Mouse (Mus musculus): ENCODE data around the gene Slc44a1. TPM values are rescaled to one million over a fixed set of nuclear protein-coding genes. Genes with fewer than 3 reads are reported as not detected.

The Slc44a1 gene
- polyA plus RNA-seq, 1 experiment from 2014 or later: 10.8 TPM

GRCm38 (mm10) chr4:53595246-53596062, 155.2 kb downstream of the Slc44a1 start:
- ATAC-seq (ENCODE audit: low FRiP score): no peak
- 75% methylated on average over 12 of the region's 12 CpGs for WGBS
- no peaks in the 10 kb centered on the region for H3K27me3 ChIP-seq (replicated peaks)
- no peaks in the 10 kb centered on the region for H3K4me1 ChIP-seq
- no peak overlapping the region for H3K9ac ChIP-seq (replicated peaks)
- H3K36me3 ChIP-seq: no peaks in the 10 kb centered on the region
- H3K4me3 ChIP-seq (replicated peaks): no peak overlapping the region
- no peak overlapping the region for H3K27ac ChIP-seq (replicated peaks)
- no peaks in the 10 kb centered on the region for H3K9me3 ChIP-seq (replicated peaks)
- H3K4me2 ChIP-seq: no peak overlapping the region

- no peak overlapping the region for H3K9ac ChIP-seq (replicated peaks)
- H3K9me3 ChIP-seq (replicated peaks): no peaks in the 10 kb centered on the region
- no peak for ATAC-seq (ENCODE audit: low FRiP score)
- WGBS: 47% methylated on average over 15 of the region's 15 CpGs
- H3K27me3 ChIP-seq (replicated peaks): no peaks in the 10 kb centered on the region
- H3K4me2 ChIP-seq: no peak overlapping the region
- no peaks in the 10 kb centered on the region for H3K36me3 ChIP-seq
- H3K4me3 ChIP-seq (replicated peaks): no peak overlapping the region
- H3K4me1 ChIP-seq: no peaks in the 10 kb centered on the region
- H3K27ac ChIP-seq (replicated peaks): no peak overlapping the region
These were observed 156.1 kb downstream of the Slc44a1 start for GRCm38 (mm10) chr4:53596063-53596895.

- H3K9ac ChIP-seq (replicated peaks): no peak overlapping the region
These were observed 160.2 kb downstream of the Slc44a1 start for GRCm38 (mm10) chr4:53600462-53600861.

GRCm38 (mm10) chr4:53614576-53615225, 174.5 kb downstream of the Slc44a1 start:
- Histone ChIP-seq H3K4me2 (no peak overlapping the region), H3K27me3 (replicated peaks) (no peaks in the 10 kb centered on the region), H3K4me3 (replicated peaks) (no peak overlapping the region), H3K9me3 (replicated peaks) (no peaks in the 10 kb centered on the region), H3K27ac (replicated peaks) (no peak overlapping the region), H3K4me1 (no peaks in the 10 kb centered on the region), H3K9ac (replicated peaks) (no peak overlapping the region), H3K36me3 (no peaks in the 10 kb centered on the region)
- no peak for ATAC-seq (ENCODE audit: low FRiP score)
- 94% methylated on average over 5 of the region's 5 CpGs for WGBS

More at GRCm38 (mm10) chr4:53600462-53600861, 160.2 kb downstream of the Slc44a1 start:
- H3K4me3 ChIP-seq (replicated peaks): no peak overlapping the region
- H3K4me2 ChIP-seq: no peak overlapping the region
- H3K36me3 ChIP-seq: no peaks in the 10 kb centered on the region
- ATAC-seq (ENCODE audit: low FRiP score): no peak
- H3K27me3 ChIP-seq (replicated peaks): no peaks in the 10 kb centered on the region
- no peaks in the 10 kb centered on the region for H3K9me3 ChIP-seq (replicated peaks)
- no peak overlapping the region for H3K27ac ChIP-seq (replicated peaks)
- no peaks in the 10 kb centered on the region for H3K4me1 ChIP-seq
- WGBS: 51% methylated on average over 6 of the region's 6 CpGs

GRCm38 (mm10) chr4:53617968-53618367, 177.8 kb downstream of the Slc44a1 start:
- H3K4me3 ChIP-seq (replicated peaks): no peak overlapping the region
- WGBS: 58% methylated on average over 3 of the region's 3 CpGs
- no peaks in the 10 kb centered on the region for H3K9me3 ChIP-seq (replicated peaks)
- H3K36me3 ChIP-seq: no peaks in the 10 kb centered on the region
- H3K4me2 ChIP-seq: no peak overlapping the region
- H3K27ac ChIP-seq (replicated peaks): no peak overlapping the region
- no peaks in the 10 kb centered on the region for H3K27me3 ChIP-seq (replicated peaks)
- H3K9ac ChIP-seq (replicated peaks): no peak overlapping the region
- no peak for ATAC-seq (ENCODE audit: low FRiP score)
- H3K4me1 ChIP-seq: no peaks in the 10 kb centered on the region

- Histone ChIP-seq H3K4me1 (peaks cover 3% of the 10 kb centered on the region; the same call in 1 of the 2 replicates), H3K4me3 (replicated peaks) (no peak overlapping the region), H3K36me3 (no peaks in the 10 kb centered on the region), H3K27me3 (replicated peaks) (no peaks in the 10 kb centered on the region), H3K27ac (replicated peaks) (no peak overlapping the region), H3K9me3 (replicated peaks) (no peaks in the 10 kb centered on the region), H3K9ac (replicated peaks) (no peak overlapping the region), H3K4me2 (no peak overlapping the region)
- ATAC-seq (ENCODE audit: low FRiP score): no peak
- 94% methylated on average over 6 of the region's 6 CpGs for whole genome bisulfite sequencing
These were observed 179.9 kb downstream of the Slc44a1 start for GRCm38 (mm10) chr4:53620104-53620503.

- no peak overlapping the region for H3K27ac ChIP-seq (replicated peaks)
- no peak overlapping the region for H3K4me3 ChIP-seq (replicated peaks)
- H3K9ac ChIP-seq (replicated peaks): no peak overlapping the region
- no peaks in the 10 kb centered on the region for H3K9me3 ChIP-seq (replicated peaks)
- no peak for ATAC-seq (ENCODE audit: low FRiP score)
- H3K27me3 ChIP-seq (replicated peaks): no peaks in the 10 kb centered on the region
- no peaks in the 10 kb centered on the region for H3K36me3 ChIP-seq
- peaks cover 5% of the 10 kb centered on the region; the same call in 1 of the 2 replicates for H3K4me1 ChIP-seq
- 58% methylated on average over 6 of the region's 6 CpGs for WGBS
- H3K4me2 ChIP-seq: no peak overlapping the region
These were observed 180.9 kb downstream of the Slc44a1 start for GRCm38 (mm10) chr4:53621084-53621483.

GRCm38 (mm10) chr4:53621490-53621889, 181.3 kb downstream of the Slc44a1 start:
- Histone ChIP-seq H3K27ac (replicated peaks) (no peak overlapping the region), H3K27me3 (replicated peaks) (no peaks in the 10 kb centered on the region), H3K4me3 (replicated peaks) (no peak overlapping the region), H3K9ac (replicated peaks) (no peak overlapping the region), H3K9me3 (replicated peaks) (no peaks in the 10 kb centered on the region), H3K4me1 (peaks cover 5% of the 10 kb centered on the region; the same call in 1 of the 2 replicates), H3K36me3 (no peaks in the 10 kb centered on the region), H3K4me2 (no peak overlapping the region)
- no peak for ATAC-seq (ENCODE audit: low FRiP score)
- WGBS: 82% methylated on average over 5 of the region's 5 CpGs

GRCm38 (mm10) chr4:53623711-53624110, 183.5 kb downstream of the Slc44a1 start:
- no peak for ATAC-seq (ENCODE audit: low FRiP score)
- H3K9ac ChIP-seq (replicated peaks): no peak overlapping the region
- H3K9me3 ChIP-seq (replicated peaks): no peaks in the 10 kb centered on the region
- peaks cover 5% of the 10 kb centered on the region; the same call in 1 of the 2 replicates for H3K4me1 ChIP-seq
- H3K4me2 ChIP-seq: no peak overlapping the region
- no peak overlapping the region for H3K4me3 ChIP-seq (replicated peaks)
- H3K27me3 ChIP-seq (replicated peaks): no peaks in the 10 kb centered on the region
- no peak overlapping the region for H3K27ac ChIP-seq (replicated peaks)
- WGBS: 92% methylated on average over 1 of the region's 1 CpGs
- no peaks in the 10 kb centered on the region for H3K36me3 ChIP-seq

GRCm38 (mm10) chr4:53624816-53625215, 184.6 kb downstream of the Slc44a1 start:
- Histone ChIP-seq H3K4me1 (peaks cover 5% of the 10 kb centered on the region; the same call in 1 of the 2 replicates), H3K27me3 (replicated peaks) (0 out of 2 replicates have a peak, but pooled peaks cover 5% of the 10 kb centered on the region), H3K9ac (replicated peaks) (no peak overlapping the region), H3K4me2 (no peak overlapping the region), H3K9me3 (replicated peaks) (no peaks in the 10 kb centered on the region), H3K4me3 (replicated peaks) (no peak overlapping the region), H3K27ac (replicated peaks) (no peak overlapping the region), H3K36me3 (no peaks in the 10 kb centered on the region)
- 26% methylated on average over 4 of the region's 4 CpGs for WGBS
- ATAC-seq (ENCODE audit: low FRiP score): peak; percentile 48; the same call in 1 of the 2 replicates

- ATAC-seq (ENCODE audit: low FRiP score): no peak
- Histone ChIP-seq H3K4me1 (peaks cover 7% of the 10 kb centered on the region), H3K27me3 (replicated peaks) (0 out of 2 replicates have a peak, but pooled peaks cover 5% of the 10 kb centered on the region), H3K9ac (replicated peaks) (no peak overlapping the region), H3K9me3 (replicated peaks) (no peaks in the 10 kb centered on the region), H3K27ac (replicated peaks) (no peak overlapping the region), H3K4me2 (no peak overlapping the region), H3K36me3 (no peaks in the 10 kb centered on the region), H3K4me3 (replicated peaks) (no peak overlapping the region)
- 72% methylated on average over 3 of the region's 3 CpGs for WGBS
These were observed 185.1 kb downstream of the Slc44a1 start for GRCm38 (mm10) chr4:53625263-53625662.
